Mouse (Mus musculus) forebrain, embryonic 16.5 days (tissue): Measurements from ENCODE around the gene BC048679. TPM values are rescaled to one million over a fixed set of nuclear protein-coding genes. Genes with fewer than 3 reads are reported as not detected.

Source experiments
- ATAC-seq: fragments of 200-750 bp; cut with Nextera tagmentation; 2 replicates; pipeline ENCODE4 v1.8.0; 2017; ENCODE audit warnings: mild to moderate bottlenecking, moderate library complexity
- H3K27ac ChIP-seq: fragments of 300-500 bp; sonication (generic); 2 replicates; pipeline ENCODE4 v1.5.1; 2014; ENCODE audit warnings: low read length, control low read depth
- H3K27me3 ChIP-seq: fragments of 300-500 bp; sonication (generic); replicated peaks from 2 replicates; pipeline ENCODE4 v1.6.1; 2014; ENCODE audit warnings: low read length; ENCODE audit not compliant: control insufficient read depth, insufficient read depth
- H3K36me3 ChIP-seq: fragments of 300-500 bp; sonication (generic); 2 replicates; pipeline ENCODE4 v1.6.1; 2014; ENCODE audit not compliant: control insufficient read depth, insufficient read depth
- H3K4me1 ChIP-seq: fragments of 300-500 bp; sonication (generic); replicated peaks from 2 replicates; pipeline ENCODE4 v1.6.1; 2014; ENCODE audit warnings: low read length; ENCODE audit not compliant: control insufficient read depth, insufficient read depth
- H3K4me2 ChIP-seq: fragments of 300-500 bp; sonication (generic); 2 replicates; pipeline ENCODE4 v1.6.1; 2014; ENCODE audit warnings: mild to moderate bottlenecking, low read length, control low read depth
- H3K4me3 ChIP-seq: fragments of 300-500 bp; sonication (generic); replicated peaks from 2 replicates; pipeline ENCODE4 v1.5.1; 2014; ENCODE audit warnings: mild to moderate bottlenecking, low read length, control low read depth
- H3K9ac ChIP-seq: fragments of 300-500 bp; sonication (generic); replicated peaks from 2 replicates; pipeline ENCODE4 v1.6.1; 2014; ENCODE audit warnings: low read depth, low read length, control low read depth
- H3K9me3 ChIP-seq: fragments of 300-500 bp; sonication (generic); 2 replicates; pipeline ENCODE4 v1.6.1; 2016; ENCODE audit warnings: low read length; ENCODE audit not compliant: control insufficient read depth
- WGBS: fragments of 180-500 bp; shearing (Covaris S2); extraction: QIAGEN DNeasy Blood & Tissue Kit; methylation state at CpG from one replicate; pipeline ENCODE4 v1.1.7; 2014; 5-methylcytosine and 5-hydroxymethylcytosine counted together
- microRNA counts: library from miRNA; unstranded; fragments of <30 nt; microRNA quantifications from one replicate; lab custom pipeline; 2016
- polyA plus RNA-seq: library from polyadenylated mRNA; unstranded; fragments of >200 nt; fragmentation: Nextera tagmentation; extraction: Ambion mirVana; gene quantifications from 2 replicates; pipeline ENCODE4 v1.2.1, GENCODE M21; 2015

Gene BC048679
- polyA plus RNA-seq, 1 experiment from 2014 or later: not detected

DNA sequence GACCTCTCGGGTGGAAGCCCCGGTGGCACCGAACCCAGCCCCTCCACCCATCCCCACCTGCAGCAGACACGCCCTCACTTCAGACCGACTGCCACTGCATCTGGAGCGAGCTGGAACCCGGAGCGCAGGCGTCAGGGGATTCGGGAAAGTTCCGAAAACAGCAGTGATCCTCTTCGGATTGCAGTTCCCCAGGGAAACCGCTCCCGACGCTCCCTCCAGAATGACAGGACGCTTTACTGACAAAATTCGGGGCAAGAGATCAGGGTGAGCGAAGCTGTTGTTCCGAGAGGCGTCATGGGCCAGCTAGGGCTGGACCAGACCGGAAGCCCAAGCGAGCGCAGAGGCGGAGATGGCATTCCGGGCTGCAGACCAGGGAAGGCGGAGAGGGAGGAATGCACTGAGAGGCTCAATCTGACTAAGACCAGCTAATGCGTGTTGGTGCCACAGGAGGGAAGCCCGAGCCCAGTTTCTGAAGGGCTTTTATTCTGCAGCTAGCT is 42.9 kb downstream of the BC048679 start, which contains the start of gene Cpeb1:
Cpeb1 (minus strand) TSS at position 311 of the 497 bp plus-strand sequence.
- under 1% methylated on average over 28 of the region's 28 CpGs for WGBS
- peak; percentile 55 for ATAC-seq
- peaks cover 61% of the 10 kb centered on the region for H3K27me3 ChIP-seq
- peak within 1 kb of the TSS; percentile 63 for H3K4me3 ChIP-seq
- H3K9me3 ChIP-seq: no peaks in the 10 kb centered on the region
- no peaks in the 10 kb centered on the region for H3K36me3 ChIP-seq
- H3K4me2 ChIP-seq: peak within 1 kb of the TSS; percentile 93
- peak within 1 kb of the TSS; percentile 48 for H3K9ac ChIP-seq
- H3K4me1 ChIP-seq: peaks cover 26% of the 10 kb centered on the region
- no peak within 1 kb of the TSS for H3K27ac ChIP-seq

GRCm38 (mm10) chr7:81454331-81455039 is 43.6 kb downstream of the BC048679 start:
- Histone ChIP-seq H3K27ac (no peak overlapping the region), H3K27me3 (peaks cover 63% of the 10 kb centered on the region), H3K9ac (peak overlapping the region; percentile 48; the same call in 1 of the 2 replicates), H3K4me1 (peaks cover 26% of the 10 kb centered on the region), H3K9me3 (no peaks in the 10 kb centered on the region), H3K4me2 (peak overlapping the region; percentile 93), H3K4me3 (peak overlapping the region; percentile 63), H3K36me3 (no peaks in the 10 kb centered on the region)
- 2% methylated on average over 77 of the region's 87 CpGs for WGBS
- peak; percentile 54 for ATAC-seq

DNA sequence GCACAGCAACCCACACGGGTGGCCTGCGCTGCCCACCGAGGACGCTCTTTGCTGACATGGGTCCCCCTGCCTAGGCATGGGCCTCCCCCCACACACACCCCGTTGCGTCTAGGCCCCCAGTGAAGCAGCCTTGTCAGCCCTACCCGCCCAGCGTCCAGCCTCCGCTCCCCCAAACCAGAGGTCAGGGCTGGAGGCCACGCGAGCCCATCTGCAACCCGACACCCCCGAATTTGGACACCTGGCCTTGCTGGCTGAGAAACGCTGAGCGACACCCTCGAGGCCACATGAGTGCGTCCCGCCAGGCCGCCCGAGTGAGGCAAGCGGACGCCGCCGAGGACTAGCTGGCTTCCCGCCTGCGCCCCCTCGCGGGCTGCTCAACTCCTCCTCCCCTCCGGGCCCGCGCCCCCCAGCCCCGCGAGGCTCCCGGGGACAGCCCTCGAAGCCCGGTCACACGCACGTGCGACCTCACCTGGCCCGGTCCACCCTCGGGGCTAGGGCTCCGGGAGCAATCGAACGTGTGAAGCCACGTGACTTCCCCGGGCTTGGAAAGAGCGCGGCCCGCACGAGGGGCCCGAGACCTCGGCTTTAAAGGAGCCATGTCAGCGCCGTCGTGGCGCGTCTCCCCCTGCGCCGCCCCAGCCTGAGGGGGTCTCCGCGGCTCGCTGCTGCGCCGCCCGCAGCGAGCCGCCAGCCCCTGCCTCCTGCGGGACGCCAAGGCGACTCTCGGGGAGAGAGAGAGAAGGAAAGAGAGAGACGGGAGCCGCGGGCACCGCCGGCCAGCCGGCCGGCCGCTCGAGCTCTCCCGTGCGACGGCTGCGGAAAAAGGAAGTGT is 44.4 kb downstream of the BC048679 start:
- H3K27me3 ChIP-seq: peaks cover 63% of the 10 kb centered on the region
- 3% methylated on average over 84 of the region's 84 CpGs for WGBS
- no peak overlapping the region; the same call in 1 of the 2 replicates for H3K9ac ChIP-seq
- H3K27ac ChIP-seq: no peak overlapping the region
- H3K9me3 ChIP-seq: no peaks in the 10 kb centered on the region
- H3K36me3 ChIP-seq: no peaks in the 10 kb centered on the region
- H3K4me1 ChIP-seq: peaks cover 26% of the 10 kb centered on the region
- H3K4me2 ChIP-seq: peak overlapping the region; percentile 93
- peak overlapping the region; percentile 63 for H3K4me3 ChIP-seq
- peak; percentile 46 for ATAC-seq

- WGBS: 5% methylated on average over 21 of the region's 21 CpGs
- ATAC-seq: peak; percentile 13; the same call in 1 of the 2 replicates
Observed at GRCm38 (mm10) chr7:81452971-81453441, 45.1 kb downstream of the BC048679 start.

More at GRCm38 (mm10) chr7:81452971-81453441, 45.1 kb downstream of the BC048679 start:
- Histone ChIP-seq H3K4me1 (peaks cover 26% of the 10 kb centered on the region), H3K27me3 (peaks cover 58% of the 10 kb centered on the region), H3K9me3 (no peaks in the 10 kb centered on the region), H3K4me2 (peak overlapping the region; percentile 93), H3K36me3 (no peaks in the 10 kb centered on the region), H3K4me3 (peak overlapping the region; percentile 63), H3K27ac (no peak overlapping the region), H3K9ac (no peak overlapping the region; the same call in 1 of the 2 replicates)

MicroRNAs within 50 kb of the gene (microRNA counts, 519-probe panel; counts per million panel counts)
- microRNA mmu-miR-1839-3p (lab: Ali Mortazavi, UCI): not detected
- microRNA mmu-miR-1839-5p (lab: Ali Mortazavi, UCI): 2,575 counts per million, percentile 63 among the panel's probes with 10 or more counts

Other genes starting within 250 kb of the BC048679 start
- 718 and 738 TPM in 2 replicates for gene Rps17, start 153.0 kb downstream of the BC048679 start, polyA plus RNA-seq
- gene Cpeb1, start 42.8 kb downstream of the BC048679 start, polyA plus RNA-seq: 2.1 and 2.9 TPM in 2 replicates
- gene Ap3b2, start 4.4 kb downstream of the BC048679 start, polyA plus RNA-seq: 133 and 142 TPM in 2 replicates
- gene Fsd2, start 68.7 kb upstream of the BC048679 start, polyA plus RNA-seq: 0.25 and 0.46 TPM in 2 replicates
- 3.6 and 6.0 TPM in 2 replicates for gene Whamm, start 73.0 kb upstream of the BC048679 start, polyA plus RNA-seq
- 16.8 and 19.1 TPM in 2 replicates for gene Homer2, start 209.2 kb upstream of the BC048679 start, polyA plus RNA-seq